Mouse (Mus musculus): ENCODE measurements at regions not wholly inside any gene's neighbourhood (a gene's known extent, or its start where the extent isn't known, plus 50 kb on each side); places are given as distances from the start of the nearest gene placed in this dataset.

DNA sequence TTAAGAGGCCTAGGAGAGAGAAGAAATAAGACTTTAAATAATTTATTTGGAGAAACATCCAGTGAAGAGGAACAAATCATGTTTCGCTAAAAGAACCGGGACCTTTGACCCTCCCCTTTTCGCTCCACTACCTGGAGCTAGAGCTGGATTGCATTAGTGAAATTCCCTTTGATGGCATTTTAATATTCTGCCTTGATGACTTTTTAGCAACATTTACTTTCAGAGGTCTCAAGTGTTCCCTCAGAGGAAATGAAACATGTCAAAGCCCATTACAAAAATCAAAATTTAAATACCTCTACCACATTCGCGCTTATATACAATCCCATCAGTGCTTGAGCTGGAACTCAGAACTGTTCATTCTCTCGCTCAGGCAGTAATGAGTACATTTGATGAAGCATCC is 297.0 kb upstream of the Gm10295 start:
- no peak for DNase-seq (ENCODE audit: low read depth)

DNA sequence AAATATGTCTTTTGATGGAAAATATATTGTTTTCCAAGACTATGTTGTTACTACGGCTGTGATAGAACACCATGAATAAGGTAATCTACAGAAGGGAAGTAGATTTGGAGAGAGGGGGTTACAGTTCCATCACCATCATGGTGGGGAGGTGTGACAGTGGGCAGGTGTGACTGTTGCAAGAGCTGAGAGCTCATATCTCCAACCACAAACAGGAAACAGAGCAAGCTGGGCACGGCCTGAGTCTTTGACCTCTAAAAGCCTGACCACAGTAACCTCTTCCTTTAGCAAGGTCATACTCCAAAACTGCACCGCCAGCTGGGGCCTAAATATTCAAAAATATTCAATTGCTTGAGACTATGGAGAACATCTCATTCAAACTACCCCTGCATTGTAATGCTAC is 295.7 kb upstream of the Gm10295 start:
- DNase-seq (ENCODE audit: low read depth), result no peak

DNA sequence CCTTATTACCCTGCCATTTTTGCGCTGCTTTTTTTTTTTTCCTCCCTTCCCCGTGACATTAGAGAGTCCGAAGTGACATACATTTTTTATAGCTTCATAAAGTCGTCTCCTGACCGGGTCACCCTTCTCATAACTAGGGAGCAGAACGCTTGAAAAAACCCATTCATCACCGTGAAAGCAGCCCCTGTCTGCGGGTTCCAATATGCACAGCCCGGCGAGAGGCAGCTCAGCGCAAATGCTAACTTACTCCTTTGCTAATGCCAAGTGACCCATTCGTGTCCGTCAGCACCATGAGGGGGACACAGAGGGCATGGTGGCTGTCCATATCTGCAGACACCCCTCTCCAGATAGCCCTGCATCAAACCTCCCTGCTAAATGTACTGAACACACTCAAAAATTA is 271.8 kb upstream of the Gm10295 start:
- DNase-seq (ENCODE audit: low read depth), result no peak

DNA sequence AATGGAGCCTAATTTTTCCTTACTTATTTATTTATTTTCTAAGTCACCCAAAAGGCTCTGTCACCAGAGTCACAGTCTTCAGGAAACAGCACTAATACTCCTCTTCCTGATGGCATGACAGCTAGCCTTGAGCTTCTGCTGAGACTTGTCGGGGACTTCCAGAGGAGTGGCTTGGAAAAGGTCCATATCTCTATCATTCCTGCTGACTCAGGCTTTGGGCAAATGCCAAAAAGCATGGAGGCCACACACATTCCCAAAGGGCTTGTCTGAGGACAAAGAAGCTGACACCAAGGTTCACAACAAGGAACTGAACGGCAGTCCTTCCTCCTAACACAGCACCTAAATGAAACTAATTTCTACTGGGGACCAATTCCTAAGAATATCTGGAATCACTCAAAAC is 251.9 kb upstream of the Gm10295 start:
- no peak for DNase-seq (ENCODE audit: low read depth)

DNA sequence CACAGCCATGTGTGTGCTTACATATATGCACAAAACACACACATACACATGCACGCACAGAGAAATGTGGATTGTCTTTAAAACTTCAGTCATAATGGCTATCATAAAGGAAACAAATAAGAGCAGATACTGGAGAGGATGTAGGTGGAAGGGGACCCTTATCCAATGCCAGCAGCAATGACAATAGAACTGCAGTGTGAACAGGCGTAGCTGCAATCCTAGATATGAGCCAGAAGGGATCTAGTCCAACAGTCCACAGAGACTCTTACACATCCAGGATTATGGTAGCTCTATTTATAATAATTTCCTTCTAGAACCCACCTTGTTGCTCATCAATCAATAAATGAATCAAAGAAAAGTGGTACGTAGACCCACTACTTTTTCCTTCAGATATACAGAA is 245.5 kb upstream of the Gm10295 start:
- no peak for DNase-seq (ENCODE audit: low read depth)

DNA sequence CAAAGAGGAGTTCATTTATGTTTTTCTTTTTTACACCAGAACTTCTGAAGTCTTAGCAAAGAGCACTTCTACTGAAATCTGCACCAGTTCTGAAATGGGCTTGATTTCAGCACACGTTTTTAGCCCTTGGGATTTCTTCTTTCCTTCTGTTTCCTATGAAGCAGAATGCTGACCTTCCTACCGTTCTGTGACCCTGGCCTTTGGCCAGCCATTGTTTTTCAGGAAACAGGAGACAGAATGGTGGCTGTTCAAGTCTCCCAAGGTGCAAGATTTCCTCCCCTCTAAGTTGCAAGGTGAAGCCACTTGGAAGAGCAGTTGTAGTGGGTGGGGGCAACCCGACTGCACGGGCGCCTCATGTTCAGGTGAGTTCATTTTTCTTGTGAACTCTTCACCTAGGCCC is 236.3 kb upstream of the Gm10295 start:
- DNase-seq (ENCODE audit: low read depth), result no peak

DNA sequence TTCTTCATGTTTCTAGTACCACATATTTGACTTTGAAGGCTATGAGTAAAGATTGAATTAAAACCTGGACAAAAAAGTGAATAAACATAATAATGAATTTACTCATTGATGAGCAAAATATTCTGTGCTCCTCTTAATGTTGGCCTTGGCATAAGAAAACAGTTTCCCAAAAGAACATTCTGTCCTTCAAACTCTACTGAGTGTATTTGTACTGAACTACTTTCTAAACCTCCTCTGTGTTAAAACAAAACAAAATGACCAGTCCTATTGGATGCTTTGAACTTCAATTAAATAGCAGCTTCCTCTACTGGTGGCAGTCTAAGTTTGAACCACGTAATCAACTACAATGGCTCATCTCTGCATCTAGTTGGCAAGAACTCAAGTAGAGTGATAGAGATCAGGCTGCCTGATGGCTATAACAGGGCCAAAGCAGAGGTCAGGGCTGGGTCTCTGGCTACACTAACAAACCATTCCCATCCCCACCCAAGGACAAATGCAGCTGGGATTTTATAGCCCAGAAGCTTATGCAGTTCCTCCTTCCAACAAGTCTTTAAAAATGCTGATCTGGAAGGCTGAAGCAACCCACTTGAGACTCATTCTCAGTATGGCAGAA is 232.3 kb upstream of the Gm10295 start:
- DNase-seq (ENCODE audit: low read depth), result no peak

DNA sequence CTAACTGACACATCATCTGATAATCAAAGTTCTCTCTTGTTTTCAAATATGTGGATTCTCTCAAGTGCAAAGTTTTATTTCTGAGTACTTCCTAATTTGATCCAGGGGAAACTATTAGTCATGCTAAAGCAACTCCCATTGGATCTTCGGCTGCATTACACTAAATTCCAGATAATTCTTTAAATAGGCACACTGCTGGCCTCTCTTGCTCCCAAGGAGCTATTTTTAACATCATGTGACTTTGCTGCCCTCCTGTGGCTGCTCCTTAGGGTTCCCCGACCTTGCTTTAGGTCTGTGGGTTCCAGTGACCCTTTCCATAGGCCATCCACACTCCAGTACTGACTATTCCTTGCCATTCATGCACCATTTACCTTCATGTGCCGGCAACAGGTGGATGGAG is 230.5 kb upstream of the Gm10295 start:
- DNase-seq (ENCODE audit: low read depth), result peak; percentile 3

DNA sequence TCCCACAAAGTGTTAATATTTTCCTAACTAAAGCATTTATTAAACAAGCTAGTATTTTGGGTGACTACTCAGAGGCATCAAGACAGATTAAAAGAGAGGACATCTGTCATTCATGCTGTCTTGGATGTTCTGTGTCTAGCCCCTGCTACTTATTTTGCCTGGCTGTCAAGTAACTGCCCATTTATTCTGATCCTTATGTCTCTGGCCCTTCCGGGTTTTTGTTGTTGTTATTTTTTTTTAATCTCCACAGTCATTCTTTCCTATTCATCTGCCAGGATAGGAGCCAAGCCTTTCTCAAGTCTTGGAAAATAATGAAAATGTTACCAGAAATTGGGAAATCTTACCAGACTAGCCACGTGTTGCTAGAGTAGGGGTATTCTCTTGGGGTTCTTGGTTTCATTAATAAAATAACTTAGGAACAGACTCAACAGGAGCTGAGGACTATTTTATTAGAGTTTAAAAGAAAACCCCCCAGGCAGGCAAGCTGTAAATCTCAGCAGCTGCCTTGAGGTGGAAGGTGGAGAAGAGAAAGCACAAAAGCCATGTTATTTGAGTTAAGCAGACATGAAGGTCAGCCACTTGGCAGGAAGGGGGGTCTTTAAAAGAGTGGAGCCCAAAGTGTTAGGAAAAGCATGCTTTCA is 209.1 kb upstream of the Gm10295 start:
- DNase-seq (ENCODE audit: low read depth), result no peak

DNA sequence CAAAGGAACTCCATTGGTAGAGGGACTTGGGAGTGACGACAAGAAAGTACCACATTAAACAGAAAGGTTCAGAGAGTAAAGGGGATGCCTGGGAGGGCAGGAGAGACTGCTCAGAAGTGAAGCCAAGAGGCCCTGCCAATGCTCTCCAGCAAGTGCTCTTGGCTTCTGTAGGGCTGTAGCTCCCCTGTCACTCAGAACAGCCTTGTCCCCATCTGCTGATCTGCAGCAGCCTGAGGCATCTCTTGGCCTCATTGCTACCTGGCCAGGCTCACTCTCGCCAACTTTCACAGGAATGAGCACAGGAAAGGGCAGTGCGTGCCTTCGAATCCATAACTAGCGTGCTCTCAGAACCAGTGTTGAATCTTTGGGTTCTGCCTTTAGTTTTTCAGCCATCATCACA is 205.2 kb upstream of the Gm10295 start:
- no peak for DNase-seq (ENCODE audit: low read depth)

DNA sequence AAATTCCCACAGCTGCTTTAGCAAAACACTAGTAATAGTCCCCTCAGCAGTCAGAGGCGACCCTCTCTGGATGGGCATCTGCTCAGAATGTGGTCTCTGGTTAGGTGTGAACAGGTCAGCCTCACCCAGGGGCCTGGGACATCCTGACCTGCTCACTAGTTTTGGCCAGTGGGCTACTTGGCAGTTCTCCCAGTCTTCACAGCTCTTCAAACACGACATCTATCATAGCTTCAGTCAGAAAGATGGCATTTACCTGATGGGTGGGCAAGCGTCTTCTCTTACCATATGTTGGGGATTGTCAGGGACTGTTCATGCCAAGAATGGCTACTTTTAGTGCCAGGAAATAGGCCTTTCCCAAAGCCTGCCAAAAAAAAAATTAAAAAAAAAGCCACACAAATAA is 204.2 kb upstream of the Gm10295 start:
- no peak for DNase-seq (ENCODE audit: low read depth)

DNA sequence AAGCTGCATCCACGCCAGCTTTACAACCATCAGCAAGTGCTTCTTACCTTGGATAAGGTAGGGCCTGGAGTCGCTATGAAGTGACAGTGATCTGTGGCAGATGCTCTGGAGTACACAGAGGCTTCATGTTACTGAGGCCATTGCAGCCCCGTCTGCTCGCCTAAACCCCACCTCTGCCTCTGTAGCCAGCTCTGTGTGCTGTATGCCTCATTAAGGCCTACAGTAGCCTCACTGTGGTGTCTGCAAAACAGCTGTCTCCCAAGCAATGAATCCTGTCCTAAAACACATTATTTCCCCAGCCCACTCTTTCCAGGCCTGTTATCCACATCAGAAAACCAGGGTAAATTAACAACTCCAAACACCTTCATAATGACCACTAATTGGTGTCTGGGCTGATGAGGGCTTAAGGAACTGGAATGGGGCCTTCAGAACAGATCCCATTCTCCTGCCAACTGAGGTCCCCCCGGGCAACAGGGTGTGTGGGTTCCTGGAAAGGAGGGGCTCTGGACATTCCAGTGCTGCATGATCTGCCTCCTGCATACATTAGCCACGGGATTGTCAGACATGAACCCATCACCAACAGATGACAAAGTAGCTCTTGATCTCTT is 195.4 kb upstream of the Gm10295 start:
- no peak for DNase-seq (ENCODE audit: low read depth)

DNA sequence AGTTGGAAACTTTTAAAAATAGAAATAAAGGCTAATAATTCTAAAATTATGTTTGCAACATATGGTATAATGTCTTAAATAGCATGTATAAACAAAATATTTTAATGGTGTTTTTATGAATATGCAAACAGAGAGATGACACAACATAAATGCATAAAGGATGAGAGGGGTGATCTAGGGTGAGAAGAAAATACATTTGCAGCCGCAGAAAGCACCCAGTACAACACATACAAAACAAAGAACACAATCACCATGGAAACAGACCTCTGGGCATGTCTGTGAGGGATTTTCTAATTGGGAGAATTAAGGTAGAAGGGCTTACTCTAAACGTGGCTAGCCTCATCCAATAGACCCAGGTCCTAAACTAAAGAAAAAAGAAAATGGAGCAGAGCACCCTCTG is 190.2 kb upstream of the Gm10295 start:
- DNase-seq (ENCODE audit: low read depth), result no peak

DNA sequence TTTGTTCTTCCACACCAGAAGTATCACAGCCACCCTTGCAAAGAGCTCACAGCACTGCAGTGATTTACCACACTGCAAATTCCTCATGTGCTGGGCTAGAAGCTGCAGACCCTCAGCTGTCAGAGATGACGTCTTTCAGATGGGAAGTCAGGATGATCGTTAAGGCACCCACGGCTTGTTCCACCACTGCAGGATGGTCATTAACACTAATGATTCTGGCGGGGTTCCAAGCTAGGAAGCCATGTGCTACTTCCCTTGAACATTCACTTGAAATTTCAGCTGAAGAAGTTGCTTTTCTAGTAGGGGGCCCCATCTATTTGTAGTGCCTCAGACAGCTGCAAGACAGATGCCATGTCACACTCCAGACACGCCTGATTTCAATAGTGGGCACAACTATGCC is 181.8 kb upstream of the Gm10295 start:
- DNase-seq (ENCODE audit: low read depth), result no peak

DNA sequence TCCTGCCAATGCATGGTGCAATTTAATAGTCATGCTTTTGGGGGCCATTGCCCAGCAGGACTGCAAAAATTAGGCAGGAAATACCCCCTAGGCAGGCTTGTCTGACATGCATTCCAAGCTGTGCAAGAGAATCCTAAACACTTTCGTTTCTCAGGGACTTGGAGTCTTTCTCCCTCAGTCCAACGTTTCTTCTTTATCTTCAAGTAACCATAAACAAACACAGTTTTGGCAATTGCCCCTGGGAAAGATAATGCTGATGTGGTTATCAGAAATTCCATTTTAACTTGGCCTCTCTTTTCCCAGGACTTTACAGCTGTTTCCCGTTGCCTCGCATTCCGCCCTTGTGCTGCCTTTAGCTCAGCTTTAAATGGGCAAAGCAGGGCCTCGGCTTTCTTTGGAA is 180.2 kb upstream of the Gm10295 start:
- DNase-seq (ENCODE audit: low read depth), result no peak

DNA sequence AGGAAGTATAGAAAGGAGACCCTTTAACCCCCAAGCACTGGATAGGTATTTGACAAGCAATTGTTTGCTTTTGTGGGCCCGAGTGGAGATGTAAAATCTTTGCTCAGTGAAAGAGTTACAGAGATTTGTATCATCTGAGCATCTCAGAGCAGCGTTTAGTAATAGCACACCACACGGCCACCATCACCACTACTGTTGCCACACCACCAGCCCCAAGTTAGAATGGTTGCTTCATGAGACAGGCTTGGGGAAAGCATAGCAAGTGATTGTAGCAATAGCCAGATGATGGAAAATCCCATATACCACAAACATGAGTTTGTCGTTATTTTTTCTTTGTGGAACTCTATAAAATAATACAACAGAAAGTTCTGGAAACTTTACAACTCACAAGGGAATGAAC is 179.6 kb upstream of the Gm10295 start:
- DNase-seq (ENCODE audit: low read depth), result no peak

DNA sequence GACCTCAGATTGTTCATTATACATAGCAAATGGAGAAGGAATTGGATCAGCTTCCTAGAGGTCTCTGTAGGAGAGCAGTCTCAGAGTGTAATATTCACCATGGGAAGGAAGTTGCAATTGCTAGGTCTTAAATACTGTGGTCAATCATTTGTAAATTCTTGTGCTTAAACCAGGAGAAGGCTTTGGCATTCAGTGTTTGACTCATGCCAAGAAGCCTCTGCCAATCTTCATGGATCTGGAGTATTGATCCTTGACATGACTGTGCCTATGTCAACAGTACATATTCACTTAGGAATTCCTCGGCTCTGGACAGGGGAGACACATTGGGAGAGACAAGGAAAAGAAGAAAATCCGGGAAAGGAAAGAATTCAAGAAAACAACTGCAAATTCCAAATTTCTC is 174.9 kb upstream of the Gm10295 start:
- DNase-seq (ENCODE audit: low read depth), result no peak

DNA sequence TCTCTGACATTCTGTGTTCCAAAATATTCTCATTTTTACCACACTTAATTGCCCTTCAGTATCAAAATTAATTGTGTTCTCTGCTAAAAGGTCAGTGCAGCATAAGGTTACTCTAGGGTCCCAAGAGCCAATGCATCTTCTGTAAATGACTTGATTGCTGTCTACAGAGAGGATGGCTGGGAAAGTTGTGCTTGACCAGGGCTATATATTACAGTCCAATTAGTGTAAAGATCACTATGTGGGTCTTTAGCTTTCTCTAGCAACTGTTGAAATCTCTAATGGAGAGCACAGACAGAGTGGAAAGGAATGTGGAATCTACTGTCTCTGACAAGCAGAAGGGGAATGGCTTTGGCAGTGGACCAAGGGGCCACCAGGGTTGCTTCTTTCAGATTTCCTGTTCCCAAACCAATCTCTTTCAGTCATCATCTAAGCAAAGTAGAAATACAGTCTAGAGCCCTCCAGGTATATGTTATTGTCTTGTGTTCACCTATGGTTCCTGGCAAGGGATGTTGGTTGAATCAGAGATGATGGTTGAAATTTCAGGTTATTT is 173.4 kb upstream of the Gm10295 start:
- no peak for DNase-seq (ENCODE audit: low read depth)

DNA sequence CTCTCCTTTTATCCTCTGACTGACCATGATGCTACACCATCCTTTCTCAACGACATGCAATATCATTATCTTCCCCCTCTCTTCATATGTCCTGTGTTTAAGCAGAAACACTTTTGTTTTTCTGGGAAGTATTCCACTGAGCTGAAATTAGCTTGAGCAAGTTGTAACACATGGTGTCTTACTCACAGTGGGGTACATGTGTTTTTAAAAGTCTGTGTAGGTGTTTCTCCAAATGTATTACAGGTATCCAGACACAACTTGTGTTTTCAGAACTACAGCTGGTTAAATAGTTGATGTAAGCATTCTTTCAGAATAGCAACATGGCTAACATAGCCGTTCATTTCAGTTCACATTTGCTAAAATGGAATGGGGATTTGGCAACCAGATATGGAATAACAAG is 172.8 kb upstream of the Gm10295 start:
- DNase-seq (ENCODE audit: low read depth), result no peak

DNA sequence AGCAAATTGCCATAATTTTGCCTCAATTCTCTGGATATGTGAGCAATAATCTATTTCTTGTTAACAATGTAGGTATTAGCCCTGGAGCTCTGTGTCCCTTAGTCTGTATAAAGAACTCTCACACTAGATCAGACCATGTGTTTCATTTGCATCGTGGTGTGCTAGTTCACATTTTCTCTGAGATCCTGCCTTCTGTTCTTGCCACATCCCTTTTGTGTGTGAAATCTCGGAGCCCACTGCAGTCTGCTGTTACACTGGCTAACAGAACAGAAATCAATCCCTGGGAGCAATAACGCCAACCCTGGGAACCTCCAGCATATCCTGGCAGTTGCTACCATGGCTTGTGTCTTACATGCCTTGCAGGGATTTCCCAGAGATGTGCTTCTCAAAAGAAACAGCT is 156.1 kb upstream of the Gm10295 start:
- DNase-seq (ENCODE audit: low read depth), result no peak

DNA sequence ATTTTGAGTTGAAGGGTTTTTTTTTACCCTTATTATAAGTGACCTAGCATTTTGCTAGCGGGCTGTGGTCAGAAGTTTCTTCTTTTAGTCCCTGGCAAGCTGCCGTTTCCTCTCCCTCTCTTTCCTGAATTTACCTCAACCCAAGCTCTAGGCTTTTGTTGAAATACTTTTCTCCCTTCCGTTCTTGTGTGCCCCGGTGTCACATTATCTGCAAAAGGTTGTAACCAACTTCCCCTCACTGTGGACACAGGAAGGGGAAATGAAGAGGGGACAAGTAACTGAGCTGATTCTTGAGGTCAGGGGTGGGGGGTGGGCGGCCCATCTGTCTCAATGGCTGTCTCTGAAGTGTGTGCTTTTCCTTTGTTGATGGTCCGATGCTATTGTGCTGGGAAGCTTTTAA is 149.4 kb upstream of the Gm10295 start:
- DNase-seq (ENCODE audit: low read depth), result peak; percentile 9

DNA sequence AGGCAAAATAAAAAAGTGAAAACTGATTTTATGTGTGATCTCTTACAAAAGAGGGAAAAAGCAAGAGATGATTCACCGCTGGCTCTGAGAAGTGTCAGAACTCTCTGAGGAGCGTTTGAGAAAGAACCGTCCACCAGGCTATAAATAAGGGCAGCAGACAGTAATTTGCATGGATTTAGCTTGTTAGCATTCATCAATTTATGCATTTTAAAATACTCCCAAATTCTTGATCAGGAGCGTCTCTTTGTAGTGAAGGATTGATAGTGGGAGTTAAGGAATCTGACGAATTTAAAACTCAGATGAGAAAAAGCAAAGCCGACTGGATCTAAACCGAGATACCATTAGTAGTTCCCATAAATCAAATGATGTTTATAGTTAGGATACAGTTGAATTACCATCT is 146.8 kb upstream of the Gm10295 start:
- no peak for DNase-seq (ENCODE audit: low read depth)

DNA sequence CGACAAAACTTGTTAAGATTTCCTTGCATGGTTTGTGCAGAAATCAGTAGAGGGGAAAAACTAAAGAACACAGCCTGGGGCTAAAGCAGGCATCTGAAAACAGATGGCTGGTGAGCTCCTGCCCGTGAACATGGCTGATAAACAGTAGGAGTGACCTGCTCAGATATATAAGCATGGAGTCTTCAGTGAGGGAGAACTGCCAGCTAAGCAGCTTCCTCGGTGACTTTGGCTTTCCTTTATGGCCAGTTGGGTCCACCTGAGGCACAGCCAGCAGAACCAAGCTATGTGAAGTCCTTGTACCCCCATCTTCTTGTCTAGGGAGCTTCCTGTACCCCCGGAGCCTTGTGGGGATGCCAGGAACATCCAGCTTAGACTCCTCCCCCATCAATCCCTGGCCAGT is 139.8 kb upstream of the Gm10295 start:
- no peak for DNase-seq (ENCODE audit: low read depth)
